Mouse (Mus musculus) CD8-positive naive resting alpha-beta T cell, adult 57 days (primary cell): ENCODE results near the gene Bclaf1. TPM values are rescaled to one million over a fixed set of nuclear protein-coding genes. Genes with fewer than 3 reads are reported as not detected.

Source experiments
- total RNA-seq: library from RNA; stranded (reverse); gene quantifications from one replicate; pipeline ENCODE4 v1.2.4, GENCODE M21; 2023

The Bclaf1 gene
- total RNA-seq, result 255 TPM

DNA sequence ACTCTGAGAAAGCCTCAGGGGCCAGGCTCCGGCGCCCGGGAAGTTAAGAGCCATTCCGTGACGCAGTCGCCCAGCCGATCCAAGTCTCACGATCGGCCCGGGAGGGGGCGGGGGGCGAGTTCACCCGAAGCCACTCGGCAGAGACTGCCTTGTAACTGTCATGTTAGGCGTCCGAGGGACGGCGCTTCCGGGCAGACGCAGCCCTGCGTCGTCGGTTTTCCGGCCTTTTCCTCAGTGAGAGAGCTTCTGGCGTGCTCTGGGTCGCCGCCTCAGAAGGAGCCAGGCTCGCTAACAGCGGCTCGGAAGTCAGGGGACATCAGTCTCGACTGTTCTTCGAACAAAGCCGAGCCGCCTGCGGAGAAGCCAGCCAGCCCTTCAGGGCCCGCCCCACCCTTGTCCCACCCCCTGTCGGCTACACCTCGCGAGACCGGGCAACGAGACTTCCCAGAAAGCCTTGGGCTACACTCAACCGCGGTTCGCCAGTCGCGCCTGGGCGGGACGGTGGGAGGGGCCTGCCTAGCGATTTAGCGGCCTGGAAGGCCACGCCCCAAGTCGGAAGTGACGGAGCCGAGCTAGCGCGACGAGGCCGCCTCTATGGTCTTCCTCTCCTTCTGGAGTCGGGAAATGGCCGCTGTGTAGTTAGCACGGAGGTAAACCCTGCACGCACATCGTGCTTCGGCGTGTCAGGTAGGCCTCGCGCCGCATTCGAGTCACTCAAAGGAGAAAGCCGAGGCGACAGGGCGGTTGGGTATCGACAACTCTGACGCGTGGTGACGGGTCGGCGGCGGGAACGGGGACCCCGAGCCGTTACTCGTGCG is at the start of gene Bclaf1:
Bclaf1 (plus strand) TSS at position 552 of the 818 bp plus-strand sequence.

DNA sequence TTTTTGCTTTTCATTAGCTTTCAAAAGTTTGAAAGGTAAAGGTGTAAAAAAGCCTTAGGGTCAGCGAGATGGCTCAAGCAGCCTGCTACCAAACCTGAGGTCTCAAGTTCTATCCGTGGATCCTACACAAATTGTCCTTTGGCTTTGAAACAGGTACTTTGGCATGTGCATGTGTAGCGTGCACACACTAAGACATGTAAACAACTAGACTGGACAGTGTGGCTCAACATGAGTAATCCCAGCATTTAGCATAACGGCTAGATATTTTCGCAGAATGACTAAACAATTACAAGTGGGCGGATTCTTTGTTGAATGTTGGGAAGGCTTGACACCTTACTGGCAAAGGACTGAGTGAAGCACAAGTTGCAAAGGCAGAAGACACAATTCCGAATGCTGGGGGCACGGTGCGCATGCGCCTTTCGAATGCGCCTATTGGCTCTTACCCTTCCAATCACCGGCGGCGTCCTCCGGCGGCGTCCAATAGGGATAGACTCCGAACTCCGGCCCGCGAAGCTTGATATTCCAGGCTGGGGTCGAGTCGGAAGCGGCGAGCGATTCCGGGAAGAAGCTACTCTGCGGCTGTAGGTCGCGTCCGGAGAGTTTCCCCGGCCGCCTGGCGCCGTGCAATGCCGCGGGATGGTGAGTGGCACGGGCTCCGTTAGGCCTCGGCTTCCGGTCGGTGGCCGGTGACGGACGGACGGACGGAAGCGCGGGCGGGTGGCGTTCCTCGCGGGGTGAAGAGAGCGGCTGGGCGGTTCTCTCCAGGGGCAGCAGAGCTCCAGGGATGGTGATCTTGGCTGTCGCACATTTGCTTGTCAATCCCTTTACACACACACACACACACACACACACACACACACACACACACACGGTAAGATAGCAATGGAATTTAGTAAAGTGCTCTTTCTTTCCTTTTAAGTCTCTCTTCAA is 35.3 kb downstream of the Bclaf1 start, which contains the start of gene Mtfr2:
Mtfr2 (plus strand) TSS at position 486 of the 930 bp plus-strand sequence.

Other genes with a start within 250 kb of the Bclaf1 start
- 10.9 TPM for gene Map7, start 164.0 kb upstream of the Bclaf1 start, total RNA-seq
- 0.43 TPM for gene Mtfr2, start 35.3 kb downstream of the Bclaf1 start, total RNA-seq